Mouse (Mus musculus) kidney, embryonic 15.5 days (tissue): ENCODE data around the gene Ldb2. TPM values are rescaled to one million over a fixed set of nuclear protein-coding genes. Genes with fewer than 3 reads are reported as not detected.

ENCODE experiments used
- ATAC-seq: fragments of 200-750 bp; cut with Nextera tagmentation; replicated peaks from 2 replicates; pipeline ENCODE4 v1.8.0; 2017; ENCODE audit warnings: moderate TSS enrichment; ENCODE audit not compliant: low FRiP score
- H3K27ac ChIP-seq: fragments of 300-500 bp; sonication (generic); 2 replicates; pipeline ENCODE4 v1.5.1; 2015; ENCODE audit warnings: mild to moderate bottlenecking, inconsistent platforms
- H3K27me3 ChIP-seq: fragments of 300-500 bp; sonication (generic); 2 replicates; pipeline ENCODE4 v1.6.1; 2015; ENCODE audit warnings: inconsistent platforms
- H3K36me3 ChIP-seq: fragments of 300-500 bp; sonication (generic); 2 replicates; pipeline ENCODE4 v1.6.1; 2015; ENCODE audit warnings: inconsistent platforms
- H3K4me1 ChIP-seq: fragments of 300-500 bp; sonication (generic); 2 replicates; pipeline ENCODE4 v1.6.1; 2015; ENCODE audit warnings: inconsistent platforms
- H3K4me2 ChIP-seq: fragments of 300-500 bp; sonication (generic); 2 replicates; pipeline ENCODE4 v1.6.1; 2015; ENCODE audit warnings: moderate library complexity, mild to moderate bottlenecking, inconsistent platforms
- H3K4me3 ChIP-seq: fragments of 300-500 bp; sonication (generic); replicated peaks from 2 replicates; pipeline ENCODE4 v1.5.1; 2015; ENCODE audit warnings: mild to moderate bottlenecking, inconsistent platforms
- H3K9ac ChIP-seq: fragments of 300-500 bp; sonication (generic); 2 replicates; pipeline ENCODE4 v1.6.1; 2015; ENCODE audit warnings: mild to moderate bottlenecking, inconsistent platforms
- H3K9me3 ChIP-seq: fragments of 300-500 bp; sonication (generic); replicated peaks from 2 replicates; pipeline ENCODE4 v1.6.1; 2016; ENCODE audit warnings: inconsistent platforms
- whole genome bisulfite sequencing: fragments of 180-500 bp; shearing (Covaris S2); methylation state at CpG from one replicate; pipeline ENCODE4 v1.1.7; 2015; ENCODE audit warnings: mixed read lengths; 5-methylcytosine and 5-hydroxymethylcytosine counted together
- polyA plus RNA-seq: library from polyadenylated mRNA; unstranded; fragments of >200 nt; fragmentation: Nextera tagmentation; extraction: Ambion mirVana; gene quantifications from 2 replicates; pipeline ENCODE4 v1.2.1, GENCODE M21; 2015

Ldb2 gene
- polyA plus RNA-seq, 1 experiment from 2014 or later: 89.7 TPM

- Histone ChIP-seq H3K4me2 (no peak overlapping the region), H3K4me1 (peaks cover 17% of the 10 kb centered on the region), H3K27ac (peak overlapping the region; percentile 62), H3K36me3 (no peaks in the 10 kb centered on the region), H3K9ac (no peak overlapping the region), H3K4me3 (no peak overlapping the region), H3K27me3 (no peaks in the 10 kb centered on the region), H3K9me3 (no peaks in the 10 kb centered on the region)
- 59% methylated on average over 10 of the region's 10 CpGs for WGBS
- ATAC-seq: no peak
These were observed 219.5 kb downstream of the Ldb2 start for GRCm38 (mm10) chr5:44579899-44580459.

GRCm38 (mm10) chr5:44576682-44577349 lies 222.7 kb downstream of the Ldb2 start:
- WGBS: 54% methylated on average over 2 of the region's 2 CpGs
- Histone ChIP-seq H3K4me2 (no peak overlapping the region), H3K9me3 (no peaks in the 10 kb centered on the region), H3K4me3 (no peak overlapping the region), H3K36me3 (no peaks in the 10 kb centered on the region), H3K4me1 (peaks cover 17% of the 10 kb centered on the region), H3K27ac (peak overlapping the region; percentile 59; the same call in 1 of the 2 replicates), H3K9ac (no peak overlapping the region), H3K27me3 (no peaks in the 10 kb centered on the region)
- ATAC-seq: no peak

- no peaks in the 10 kb centered on the region for H3K36me3 ChIP-seq
- no peaks in the 10 kb centered on the region for H3K27me3 ChIP-seq
- no peak overlapping the region for H3K9ac ChIP-seq
- no peak for ATAC-seq
- H3K27ac ChIP-seq: no peak overlapping the region
- no peaks in the 10 kb centered on the region for H3K9me3 ChIP-seq
- H3K4me2 ChIP-seq: no peak overlapping the region
- 89% methylated on average over 1 of the region's 1 CpGs for WGBS
- H3K4me3 ChIP-seq: no peak overlapping the region
- peaks cover 7% of the 10 kb centered on the region for H3K4me1 ChIP-seq
These were observed 224.8 kb downstream of the Ldb2 start for GRCm38 (mm10) chr5:44574681-44575080.

GRCm38 (mm10) chr5:44553765-44554352 lies 245.6 kb downstream of the Ldb2 start:
- no peak overlapping the region for H3K9ac ChIP-seq
- H3K9me3 ChIP-seq: no peaks in the 10 kb centered on the region
- H3K36me3 ChIP-seq: no peaks in the 10 kb centered on the region
- peak overlapping the region; percentile 45 for H3K27ac ChIP-seq
- 55% methylated on average over 11 of the region's 11 CpGs for WGBS
- H3K4me3 ChIP-seq: no peak overlapping the region
- H3K4me1 ChIP-seq: peaks cover 24% of the 10 kb centered on the region
- no peaks in the 10 kb centered on the region for H3K27me3 ChIP-seq
- peak; percentile 64 for ATAC-seq
- no peak overlapping the region for H3K4me2 ChIP-seq

- H3K27ac ChIP-seq: peak overlapping the region; percentile 45
- no peak overlapping the region for H3K4me2 ChIP-seq
- H3K27me3 ChIP-seq: no peaks in the 10 kb centered on the region
- peaks cover 24% of the 10 kb centered on the region for H3K4me1 ChIP-seq
- H3K9me3 ChIP-seq: no peaks in the 10 kb centered on the region
- no peaks in the 10 kb centered on the region for H3K36me3 ChIP-seq
- H3K4me3 ChIP-seq: no peak overlapping the region
- no peak overlapping the region for H3K9ac ChIP-seq
- no peak for ATAC-seq
These were observed 246.3 kb downstream of the Ldb2 start for GRCm38 (mm10) chr5:44553155-44553554.

- H3K36me3 ChIP-seq: no peaks in the 10 kb centered on the region
- H3K27me3 ChIP-seq: no peaks in the 10 kb centered on the region
- H3K27ac ChIP-seq: peak overlapping the region; percentile 27; the same call in 1 of the 2 replicates
- H3K4me2 ChIP-seq: 0 out of 2 replicates have a peak overlapping the region, but pooled peaks have one; percentile 12
- no peak for ATAC-seq
- no peak overlapping the region for H3K9ac ChIP-seq
- WGBS: 66% methylated on average over 8 of the region's 8 CpGs
- no peak overlapping the region for H3K4me3 ChIP-seq
- peaks cover 24% of the 10 kb centered on the region for H3K4me1 ChIP-seq
- no peaks in the 10 kb centered on the region for H3K9me3 ChIP-seq
These were observed 247.4 kb downstream of the Ldb2 start for GRCm38 (mm10) chr5:44552121-44552520.

GRCm38 (mm10) chr5:44548468-44548867 lies 251.0 kb downstream of the Ldb2 start:
- 88% methylated on average over 11 of the region's 11 CpGs for WGBS
- no peaks in the 10 kb centered on the region for H3K9me3 ChIP-seq
- no peak overlapping the region for H3K27ac ChIP-seq
- peaks cover 16% of the 10 kb centered on the region for H3K4me1 ChIP-seq
- no peaks in the 10 kb centered on the region for H3K27me3 ChIP-seq
- no peak overlapping the region for H3K4me3 ChIP-seq
- H3K4me2 ChIP-seq: no peak overlapping the region
- no peak overlapping the region for H3K9ac ChIP-seq
- H3K36me3 ChIP-seq: no peaks in the 10 kb centered on the region
- no peak for ATAC-seq

GRCm38 (mm10) chr5:44543472-44544132 lies 255.9 kb downstream of the Ldb2 start:
- no peak overlapping the region for H3K4me2 ChIP-seq
- no peaks in the 10 kb centered on the region for H3K9me3 ChIP-seq
- no peak overlapping the region for H3K4me3 ChIP-seq
- ATAC-seq: peak; percentile 49; the same call in 1 of the 2 replicates
- 69% methylated on average over 2 of the region's 2 CpGs for WGBS
- no peaks in the 10 kb centered on the region for H3K36me3 ChIP-seq
- H3K9ac ChIP-seq: no peak overlapping the region
- peak overlapping the region; percentile 88 for H3K27ac ChIP-seq
- no peaks in the 10 kb centered on the region for H3K27me3 ChIP-seq
- peaks cover 11% of the 10 kb centered on the region for H3K4me1 ChIP-seq

GRCm38 (mm10) chr5:44541748-44542147 lies 257.7 kb downstream of the Ldb2 start:
- Histone ChIP-seq H3K9ac (no peak overlapping the region), H3K27me3 (no peaks in the 10 kb centered on the region), H3K4me1 (peaks cover 11% of the 10 kb centered on the region), H3K9me3 (no peaks in the 10 kb centered on the region), H3K4me3 (no peak overlapping the region), H3K27ac (peak overlapping the region; percentile 57; the same call in 1 of the 2 replicates), H3K36me3 (no peaks in the 10 kb centered on the region), H3K4me2 (no peak overlapping the region)
- peak; percentile 73; the same call in 1 of the 2 replicates for ATAC-seq
- WGBS: 65% methylated on average over 9 of the region's 9 CpGs

- Histone ChIP-seq H3K9ac (no peak overlapping the region), H3K4me3 (no peak overlapping the region), H3K27ac (no peak overlapping the region), H3K36me3 (peaks cover 9% of the 10 kb centered on the region; the same call in 1 of the 2 replicates), H3K4me2 (no peak overlapping the region), H3K27me3 (no peaks in the 10 kb centered on the region), H3K4me1 (0 out of 2 replicates have a peak, but pooled peaks cover 5% of the 10 kb centered on the region), H3K9me3 (no peaks in the 10 kb centered on the region)
- WGBS: 78% methylated on average over 2 of the region's 2 CpGs
- ATAC-seq: no peak
These were observed 260.8 kb downstream of the Ldb2 start for GRCm38 (mm10) chr5:44538687-44539086.

GRCm38 (mm10) chr5:44538000-44538395 lies 261.5 kb downstream of the Ldb2 start:
- no peak overlapping the region for H3K4me3 ChIP-seq
- no peak for ATAC-seq
- H3K36me3 ChIP-seq: peaks cover 9% of the 10 kb centered on the region; the same call in 1 of the 2 replicates
- 0 out of 2 replicates have a peak, but pooled peaks cover 3% of the 10 kb centered on the region for H3K4me1 ChIP-seq
- H3K9ac ChIP-seq: no peak overlapping the region
- H3K9me3 ChIP-seq: no peaks in the 10 kb centered on the region
- H3K27me3 ChIP-seq: no peaks in the 10 kb centered on the region
- H3K27ac ChIP-seq: no peak overlapping the region
- no peak overlapping the region for H3K4me2 ChIP-seq
- WGBS: 48% methylated on average over 5 of the region's 5 CpGs
